Mouse (Mus musculus): ENCODE data around the gene Tmem268.

DNA sequence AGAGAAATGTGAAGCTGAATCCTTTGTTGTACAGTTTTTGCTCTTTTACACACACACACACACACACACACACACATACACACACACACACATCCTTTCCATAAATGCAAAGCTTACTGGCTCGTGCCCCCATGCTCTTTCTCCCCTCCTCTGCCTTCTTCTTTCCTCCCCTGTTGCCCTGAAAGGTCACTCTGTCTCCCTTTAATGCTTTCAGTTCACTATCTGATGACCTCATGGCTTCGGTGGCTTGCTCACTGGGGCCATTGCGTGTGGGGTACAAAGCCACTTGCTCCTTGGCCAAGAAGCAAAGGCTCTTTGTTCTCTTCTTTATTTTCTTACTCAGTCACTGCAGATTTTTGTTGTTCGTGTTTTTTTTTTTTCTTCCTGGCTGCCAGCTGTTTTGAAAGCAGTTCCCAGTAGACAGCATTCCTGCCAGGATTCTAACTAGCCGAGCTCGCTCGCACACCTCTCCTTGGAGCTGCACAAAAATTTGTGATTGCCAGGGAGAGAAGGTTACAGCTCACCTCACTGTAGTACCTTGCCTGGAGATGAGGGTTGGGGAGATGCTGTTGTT, 11.7 kb downstream of the Tmem268 start:
- TF ChIP-seq CTCF (IDR thresholded peaks at IDR 0.05; ENCODE audit: low read depth): no peak
- TF ChIP-seq EP300 (IDR thresholded peaks at IDR 0.05; ENCODE audit: low read depth): no peak
